Mouse (Mus musculus): Measurements from ENCODE around the gene Ankrd13b. TPM values are rescaled to one million over a fixed set of nuclear protein-coding genes. Genes with fewer than 3 reads are reported as not detected.
A peak's percentile ranks its signal among the peaks of the same experiment; 100 is the strongest.

Gene Ankrd13b
- polyA plus RNA-seq, 1 experiment = 2.9 TPM

- Histone ChIP-seq H3K27me3 (ENCODE audit: control insufficient read depth, insufficient read depth, low read length) (no peaks in the 10 kb centered on the region), H3K4me1 (ENCODE audit: control insufficient read depth, insufficient read depth, low read length) (peaks cover 38% of the 10 kb centered on the region), H3K27ac (ENCODE audit: control insufficient read depth, insufficient read depth, low read depth, low read length) (peak overlapping the region; percentile 71), H3K36me3 (ENCODE audit: control insufficient read depth, insufficient read depth, low read length) (peaks cover 1% of the 10 kb centered on the region), H3K4me3 (ENCODE audit: control insufficient read depth, low read depth, low read length) (no peak overlapping the region)
- no peak for TF ChIP-seq CTCF (IDR thresholded peaks at IDR 0.05; ENCODE audit: control insufficient read depth, insufficient read depth, insufficient replicate concordance, low read depth, low read length)
- no peak for TF ChIP-seq POLR2A (IDR thresholded peaks at IDR 0.05; ENCODE audit: control insufficient read depth, low read depth, low read length)
Measured at GRCm38 (mm10) chr11:77497341-77497756, 7.9 kb upstream of the Ankrd13b start.

- TF ChIP-seq POLR2A (IDR thresholded peaks at IDR 0.05; ENCODE audit: control insufficient read depth, low read depth, low read length) = no peak
- TF ChIP-seq CTCF (IDR thresholded peaks at IDR 0.05; ENCODE audit: control insufficient read depth, insufficient read depth, insufficient replicate concordance, low read depth, low read length) = no peak
- Histone ChIP-seq H3K36me3 (ENCODE audit: control insufficient read depth, insufficient read depth, low read length) (peaks cover 1% of the 10 kb centered on the region), H3K4me1 (ENCODE audit: control insufficient read depth, insufficient read depth, low read length) (peaks cover 48% of the 10 kb centered on the region), H3K27ac (ENCODE audit: control insufficient read depth, insufficient read depth, low read depth, low read length) (no peak overlapping the region), H3K27me3 (ENCODE audit: control insufficient read depth, insufficient read depth, low read length) (no peaks in the 10 kb centered on the region), H3K4me3 (ENCODE audit: control insufficient read depth, low read depth, low read length) (no peak overlapping the region)
Measured at GRCm38 (mm10) chr11:77495507-77495906, 6.0 kb upstream of the Ankrd13b start.

DNA sequence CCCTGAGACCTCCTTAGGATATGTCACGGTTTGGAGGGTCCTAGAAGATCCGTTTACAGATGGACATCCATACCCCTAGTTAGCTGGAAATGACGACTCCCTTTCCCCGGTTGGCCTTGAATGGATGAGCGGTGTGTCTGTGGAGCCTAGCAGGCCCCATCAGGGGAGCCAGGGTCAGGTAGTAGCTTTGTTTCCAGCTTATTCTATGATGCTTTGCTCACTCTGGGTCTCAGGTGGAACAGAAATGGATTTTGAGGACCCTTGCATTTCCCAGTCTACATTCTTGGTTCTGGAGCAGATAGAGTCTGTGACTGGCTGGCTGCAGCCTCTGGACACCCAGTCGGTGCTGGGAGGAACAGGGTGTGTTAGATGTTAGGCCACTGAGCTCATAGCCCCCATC, 5.3 kb upstream of the Ankrd13b start:
- Histone ChIP-seq H3K36me3 (ENCODE audit: control insufficient read depth, insufficient read depth, low read length) (peaks cover 1% of the 10 kb centered on the region), H3K4me3 (ENCODE audit: control insufficient read depth, low read depth, low read length) (peak overlapping the region; percentile 97; the same call in 1 of the 2 replicates), H3K27me3 (ENCODE audit: control insufficient read depth, insufficient read depth, low read length) (peaks cover 2% of the 10 kb centered on the region; the same call in 1 of the 2 replicates), H3K27ac (ENCODE audit: control insufficient read depth, insufficient read depth, low read depth, low read length) (no peak overlapping the region), H3K4me1 (ENCODE audit: control insufficient read depth, insufficient read depth, low read length) (peaks cover 51% of the 10 kb centered on the region)
- no peak for TF ChIP-seq CTCF (IDR thresholded peaks at IDR 0.05; ENCODE audit: control insufficient read depth, insufficient read depth, insufficient replicate concordance, low read depth, low read length)
- TF ChIP-seq POLR2A (IDR thresholded peaks at IDR 0.05; ENCODE audit: control insufficient read depth, low read depth, low read length) = no peak

- H3K36me3 ChIP-seq (ENCODE audit: control insufficient read depth, insufficient read depth, low read length) = peaks cover 1% of the 10 kb centered on the region
- H3K4me1 ChIP-seq (ENCODE audit: control insufficient read depth, insufficient read depth, low read length) = peaks cover 52% of the 10 kb centered on the region
- peak overlapping the region; percentile 87 for H3K27ac ChIP-seq (ENCODE audit: control insufficient read depth, insufficient read depth, low read depth, low read length)
- TF ChIP-seq CTCF (IDR thresholded peaks at IDR 0.05; ENCODE audit: control insufficient read depth, insufficient read depth, insufficient replicate concordance, low read depth, low read length) = no peak
- no peak for TF ChIP-seq POLR2A (IDR thresholded peaks at IDR 0.05; ENCODE audit: control insufficient read depth, low read depth, low read length)
- peak overlapping the region; percentile 97 for H3K4me3 ChIP-seq (ENCODE audit: control insufficient read depth, low read depth, low read length)
- peaks cover 3% of the 10 kb centered on the region; the same call in 1 of the 2 replicates for H3K27me3 ChIP-seq (ENCODE audit: control insufficient read depth, insufficient read depth, low read length)
Measured at GRCm38 (mm10) chr11:77494344-77494676, 4.8 kb upstream of the Ankrd13b start.

DNA sequence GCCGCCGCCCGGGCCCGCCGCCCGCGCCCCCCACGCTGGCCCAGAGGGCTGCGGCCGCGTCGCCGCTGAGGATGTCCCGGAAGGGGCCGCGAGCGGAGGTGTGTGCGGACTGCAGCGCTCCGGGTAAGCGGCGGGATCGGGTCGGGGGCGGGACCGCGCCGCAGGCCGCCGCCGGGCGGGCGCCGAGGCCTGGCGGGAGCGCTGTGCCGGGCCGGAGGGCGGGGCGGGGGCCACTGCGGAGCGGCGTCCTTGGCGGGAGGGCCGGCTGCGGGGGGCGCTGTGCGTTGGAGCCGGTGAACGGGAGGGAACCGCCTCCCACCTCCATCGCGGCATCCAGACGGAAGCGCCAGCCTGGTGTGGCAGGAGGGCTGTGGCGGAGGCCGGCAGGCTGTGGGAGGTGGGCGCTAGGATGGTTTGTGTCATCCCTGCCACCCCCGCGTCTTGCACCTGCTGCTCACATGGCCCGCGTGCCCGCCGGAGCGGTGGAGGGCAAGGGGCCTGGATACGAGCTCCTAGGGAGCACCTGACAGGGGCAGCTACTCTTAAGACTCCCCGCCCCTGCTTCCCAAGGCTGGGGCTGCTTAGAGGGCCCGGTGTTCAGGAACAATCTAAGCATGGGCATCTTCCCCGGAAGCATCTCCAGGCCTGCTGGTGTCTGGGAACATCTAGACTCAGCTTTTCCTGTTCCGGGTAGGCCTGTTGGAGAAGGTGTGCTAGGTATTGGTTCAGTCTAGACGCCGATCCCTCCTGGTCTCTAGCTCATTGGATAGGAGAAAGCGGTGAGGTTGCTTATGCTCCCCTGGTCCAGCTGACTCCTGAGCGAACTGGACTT, 4.2 kb upstream of the Ankrd13b start, which contains the start of gene Git1:
Gene Git1, plus strand, starts transcription at position 51 of the 832 bp plus-strand sequence.
- Histone ChIP-seq H3K27me3 (ENCODE audit: control insufficient read depth, insufficient read depth, low read length) (peaks cover 3% of the 10 kb centered on the region; the same call in 1 of the 2 replicates), H3K4me1 (ENCODE audit: control insufficient read depth, insufficient read depth, low read length) (peaks cover 56% of the 10 kb centered on the region), H3K27ac (ENCODE audit: control insufficient read depth, insufficient read depth, low read depth, low read length) (peak within 1 kb of the TSS; percentile 87), H3K4me3 (ENCODE audit: control insufficient read depth, low read depth, low read length) (peak within 1 kb of the TSS; percentile 97), H3K36me3 (ENCODE audit: control insufficient read depth, insufficient read depth, low read length) (peaks cover 1% of the 10 kb centered on the region)
- no peak for TF ChIP-seq CTCF (IDR thresholded peaks at IDR 0.05; ENCODE audit: control insufficient read depth, insufficient read depth, insufficient replicate concordance, low read depth, low read length)
- TF ChIP-seq POLR2A (IDR thresholded peaks at IDR 0.05; ENCODE audit: control insufficient read depth, low read depth, low read length) = no peak

DNA sequence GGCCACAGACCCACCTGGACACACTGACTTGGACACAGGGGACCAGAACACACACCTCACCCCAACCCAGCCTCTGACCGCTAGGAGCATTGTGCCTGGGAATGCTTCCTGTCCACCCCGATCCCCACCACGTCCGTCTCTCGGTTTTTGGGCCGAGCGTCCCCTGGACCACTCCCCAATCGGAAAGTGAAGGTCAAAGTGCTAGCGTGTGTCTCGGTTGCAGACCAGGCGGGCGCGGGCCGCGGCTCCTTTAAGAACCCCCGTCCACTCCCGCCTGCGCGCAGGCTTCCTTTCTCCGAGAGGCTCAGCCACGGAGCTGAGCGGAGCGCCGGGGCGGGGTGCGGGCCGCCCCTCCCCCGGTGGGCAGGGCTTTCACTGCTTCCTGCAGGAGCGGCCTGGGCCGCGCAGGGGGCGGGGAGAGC, 3.4 kb upstream of the Ankrd13b start:
- peak overlapping the region; percentile 93 for H3K4me3 ChIP-seq (ENCODE audit: control insufficient read depth, low read depth, low read length)
- peak overlapping the region; percentile 84 for H3K27ac ChIP-seq (ENCODE audit: control insufficient read depth, insufficient read depth, low read depth, low read length)
- peaks cover 3% of the 10 kb centered on the region; the same call in 1 of the 2 replicates for H3K27me3 ChIP-seq (ENCODE audit: control insufficient read depth, insufficient read depth, low read length)
- peak; percentile 32; the same call in 1 of the 2 replicates for TF ChIP-seq POLR2A (IDR thresholded peaks at IDR 0.05; ENCODE audit: control insufficient read depth, low read depth, low read length)
- TF ChIP-seq CTCF (IDR thresholded peaks at IDR 0.05; ENCODE audit: control insufficient read depth, insufficient read depth, insufficient replicate concordance, low read depth, low read length) = no peak
- peaks cover 52% of the 10 kb centered on the region for H3K4me1 ChIP-seq (ENCODE audit: control insufficient read depth, insufficient read depth, low read length)
- H3K36me3 ChIP-seq (ENCODE audit: control insufficient read depth, insufficient read depth, low read length) = peaks cover 1% of the 10 kb centered on the region

DNA sequence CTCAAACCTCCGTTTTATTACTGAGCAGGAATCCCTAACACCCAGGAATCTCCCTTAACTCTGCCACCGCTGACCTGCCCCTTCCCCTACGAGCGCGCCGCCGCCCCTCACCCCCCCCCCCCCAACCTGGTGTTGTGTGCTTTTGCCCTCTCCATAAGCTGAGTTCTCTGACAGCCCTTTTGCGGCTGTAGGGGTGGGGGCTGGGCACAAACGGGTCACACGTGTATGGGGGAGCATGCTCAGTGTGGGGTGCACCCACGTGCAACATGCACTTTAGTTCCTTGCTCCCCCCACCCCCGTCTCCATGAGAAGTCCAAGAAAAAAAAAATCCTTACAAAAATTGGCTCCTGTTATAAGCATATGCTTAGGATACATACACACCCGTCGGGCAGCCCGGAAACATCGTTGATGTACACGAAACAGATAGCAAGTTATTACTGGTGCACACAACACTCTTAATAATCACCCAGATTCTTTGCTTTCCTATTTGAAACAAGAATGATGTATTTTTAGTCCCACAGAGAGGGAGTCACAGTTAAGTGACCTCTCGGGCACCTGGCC, 2.9 kb upstream of the Ankrd13b start:
- no peak for TF ChIP-seq POLR2A (IDR thresholded peaks at IDR 0.05; ENCODE audit: control insufficient read depth, low read depth, low read length)
- no peak for TF ChIP-seq CTCF (IDR thresholded peaks at IDR 0.05; ENCODE audit: control insufficient read depth, insufficient read depth, insufficient replicate concordance, low read depth, low read length)
- Histone ChIP-seq H3K4me3 (ENCODE audit: control insufficient read depth, low read depth, low read length) (peak overlapping the region; percentile 93), H3K4me1 (ENCODE audit: control insufficient read depth, insufficient read depth, low read length) (peaks cover 47% of the 10 kb centered on the region), H3K36me3 (ENCODE audit: control insufficient read depth, insufficient read depth, low read length) (peaks cover 1% of the 10 kb centered on the region), H3K27me3 (ENCODE audit: control insufficient read depth, insufficient read depth, low read length) (peaks cover 3% of the 10 kb centered on the region; the same call in 1 of the 2 replicates), H3K27ac (ENCODE audit: control insufficient read depth, insufficient read depth, low read depth, low read length) (no peak overlapping the region)
